Mouse (Mus musculus) left cerebral cortex, adult 8-10 months (tissue): ENCODE measurements around the gene Scamp5. TPM values are rescaled to one million over a fixed set of nuclear protein-coding genes. Genes with fewer than 3 reads are reported as not detected.

ENCODE experiments used
- DNase-seq, 2 experiments: peaks; one replicate each; pipeline ENCODE4 v3.0.0; 2022; ENCODE audit warnings: low spot score in 2 of 2
- total RNA-seq, 4 experiments: library from RNA; stranded (reverse); gene quantifications; 2 replicates each; pipeline ENCODE4 v1.2.4; 2022

Scamp5 gene
- total RNA-seq, 4 experiments from 2014 or later, result 371 to 387 (median 384) TPM

- DNase-seq, result no peak
These were observed 48.2 kb downstream of the Scamp5 start for GRCm38 (mm10) chr9:57419521-57420267.

DNA sequence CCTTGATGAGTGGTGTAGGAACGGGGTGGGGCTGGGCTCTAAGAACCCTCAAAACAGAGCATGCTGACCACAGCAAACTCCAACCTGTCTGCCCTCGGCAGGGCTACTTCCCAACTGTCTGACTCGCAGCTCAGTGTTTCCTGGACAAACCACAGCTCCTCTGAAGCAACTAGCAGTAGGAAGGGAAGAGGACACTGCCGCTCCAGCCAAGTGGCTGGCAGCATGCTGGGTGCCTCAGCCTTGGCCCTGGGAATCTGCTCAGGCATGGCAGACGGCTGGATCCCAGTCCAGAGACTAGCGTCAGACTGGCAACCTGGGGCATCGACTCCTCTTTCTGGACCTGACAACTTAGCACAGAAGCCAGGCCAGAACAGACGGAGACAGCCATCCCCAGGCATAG is 50.5 kb downstream of the Scamp5 start:
- no peak for DNase-seq

DNA sequence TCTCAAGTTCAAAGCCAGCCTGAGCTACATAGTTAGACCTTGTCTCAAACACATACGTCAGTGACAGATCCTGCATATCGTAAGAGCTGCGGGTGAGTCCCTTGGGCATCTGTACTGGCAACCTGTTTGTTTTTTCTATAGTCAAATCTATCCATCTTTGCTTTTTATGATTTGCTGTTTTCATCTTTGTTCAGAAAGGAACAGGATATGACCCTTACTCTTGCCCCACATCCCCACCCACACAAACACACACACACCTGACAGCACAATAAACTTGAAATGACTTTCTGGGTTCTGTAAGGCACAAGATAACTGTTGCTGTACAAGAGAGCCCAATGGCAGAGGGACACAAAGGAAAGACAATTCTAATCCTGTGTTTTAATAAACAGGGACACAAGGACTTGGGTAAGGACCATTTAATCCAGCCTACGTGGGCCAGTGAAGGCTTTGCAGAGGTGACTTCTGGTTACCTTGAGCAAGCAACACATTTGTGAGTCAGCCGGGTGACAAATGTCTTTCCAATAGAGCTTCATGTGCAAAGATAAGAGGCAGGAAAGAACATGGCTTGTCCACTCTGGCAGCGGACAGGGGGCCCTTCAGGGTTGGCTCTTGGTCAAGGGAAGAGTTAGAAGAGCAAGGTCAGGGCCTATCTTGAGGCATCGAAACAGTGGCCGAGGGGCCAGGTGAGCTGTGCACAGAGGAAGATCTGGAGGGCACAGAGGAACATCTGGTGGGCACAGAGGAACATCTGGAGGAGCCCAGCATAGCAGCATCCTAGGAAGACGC is 60.5 kb downstream of the Scamp5 start:
- no peak for DNase-seq

DNA sequence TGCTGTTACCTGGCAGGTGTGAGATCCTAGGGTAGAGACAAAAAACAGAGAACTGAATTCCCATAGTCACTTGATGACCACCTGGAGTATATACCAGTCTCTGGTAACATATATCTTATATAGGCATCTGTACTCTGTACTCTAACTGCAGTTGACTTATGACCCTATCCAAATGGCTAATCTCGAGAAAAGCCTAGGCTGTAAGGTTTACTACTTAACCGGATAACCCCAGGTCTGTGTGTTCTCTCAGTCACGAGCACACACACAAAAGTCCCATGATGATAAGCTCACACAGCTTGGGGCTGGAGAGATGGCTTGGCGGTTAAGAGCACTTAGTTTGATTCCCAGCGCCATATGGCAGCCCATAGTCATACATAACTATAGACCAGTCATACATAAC is 61.5 kb downstream of the Scamp5 start:
- no peak for DNase-seq

- no peak for DNase-seq
These were observed 63.8 kb downstream of the Scamp5 start for GRCm38 (mm10) chr9:57404036-57404435.

DNA sequence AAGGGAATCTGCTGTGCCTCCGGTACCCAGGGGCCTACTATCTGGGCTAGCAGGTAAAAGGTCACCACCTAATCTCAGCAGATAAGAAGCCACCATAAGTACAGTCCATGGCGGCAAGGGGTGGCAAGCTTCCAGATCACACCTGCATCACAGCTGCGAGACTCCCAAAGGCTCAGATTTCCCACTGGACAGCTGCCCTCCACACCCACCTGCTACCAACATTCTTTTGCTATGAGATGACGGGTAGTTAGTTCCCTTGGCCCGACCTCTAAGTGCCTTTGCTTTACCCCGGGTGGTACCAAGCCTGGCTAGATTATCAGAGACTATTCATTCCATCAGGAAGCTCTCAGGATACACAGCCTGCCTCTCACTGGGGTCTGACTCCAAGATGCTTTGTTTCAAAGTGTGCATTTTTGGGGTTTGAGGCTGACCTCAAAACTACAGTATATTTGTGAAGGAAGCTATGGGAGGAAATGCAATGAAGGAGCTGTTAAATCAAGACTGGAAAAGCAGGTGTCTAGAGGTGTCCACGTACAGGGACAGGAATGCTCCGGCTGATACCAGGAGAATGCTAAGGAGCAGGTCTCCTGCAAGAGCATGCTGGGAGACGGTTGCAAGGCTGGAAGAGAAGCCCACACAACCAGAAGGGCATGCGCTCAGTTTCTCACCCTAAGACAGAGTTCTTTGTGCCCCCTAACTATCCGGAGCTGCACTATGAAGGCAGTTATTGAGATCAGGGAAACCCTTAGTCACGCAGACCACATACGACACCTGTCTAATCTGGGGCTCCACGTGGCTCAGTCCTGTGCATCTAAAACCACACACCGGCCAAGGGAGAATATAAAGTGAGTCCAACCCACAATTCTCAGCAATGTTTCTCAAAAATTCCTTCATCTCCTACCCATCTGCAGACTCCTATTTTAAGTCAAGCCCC is 65.3 kb downstream of the Scamp5 start:
- no peak for DNase-seq

DNA sequence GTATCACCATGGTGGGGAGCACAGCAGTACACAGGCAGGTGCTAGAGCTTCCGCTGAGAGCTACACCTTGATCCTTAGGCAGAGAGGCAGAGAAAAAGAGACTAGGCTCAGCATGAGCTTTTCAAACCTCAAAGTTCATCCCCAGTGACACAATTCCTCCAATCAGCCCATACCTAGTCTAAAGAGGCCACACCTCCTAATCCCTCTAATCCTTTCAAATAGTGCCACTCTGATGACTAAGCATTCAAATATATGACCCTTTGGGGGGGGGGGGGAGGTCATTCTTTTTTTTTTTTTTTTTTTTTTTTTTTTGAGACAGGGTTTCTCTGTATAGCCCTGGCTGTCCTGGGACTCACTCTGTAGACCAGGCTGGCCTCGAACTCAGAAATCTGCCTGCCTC is 69.1 kb downstream of the Scamp5 start:
- no peak for DNase-seq

- DNase-seq, result no peak
These were observed 75.0 kb downstream of the Scamp5 start for GRCm38 (mm10) chr9:57392892-57393291.

Other genes with a start within 250 kb of the Scamp5 start
- gene Trcg1, start 231.5 kb downstream of the Scamp5 start, total RNA-seq, result not detected
- gene 1700017B05Rik, start 205.4 kb downstream of the Scamp5 start, total RNA-seq, result 10 to 100 TPM; 20.6 to 28.5 (median 23.4) TPM
- 10 to 100 TPM; 17.4 to 20.5 (median 17.9) TPM for gene Ppcdc, start 27.9 kb downstream of the Scamp5 start, total RNA-seq
- gene Rpp25, start 36.0 kb upstream of the Scamp5 start, total RNA-seq, result 10 to 100 TPM; 16.0 to 19.5 (median 17.7) TPM
- gene Cox5a, start 53.2 kb upstream of the Scamp5 start, total RNA-seq, result 100 to 1,000 TPM; 378 to 411 (median 394) TPM
- gene Fam219b, start 69.5 kb upstream of the Scamp5 start, total RNA-seq, result 10 to 100 TPM; 18.0 to 21.8 (median 20.4) TPM
- gene Mpi, start 84.7 kb upstream of the Scamp5 start, total RNA-seq, result 10 to 100 TPM; 64.0 to 74.0 (median 66.0) TPM
- gene Scamp2, start 92.9 kb upstream of the Scamp5 start, total RNA-seq, result 10 to 100 TPM; 22.7 to 29.9 (median 27.9) TPM
- gene Ulk3, start 121.4 kb upstream of the Scamp5 start, total RNA-seq, result 10 to 100 TPM; 31.8 to 38.2 (median 34.4) TPM
- 10 to 100 TPM; 15.3 to 21.3 (median 19.1) TPM for gene Cplx3, start 138.2 kb upstream of the Scamp5 start, total RNA-seq
- gene Lman1l, start 152.7 kb upstream of the Scamp5 start, total RNA-seq, result not detected
- 10 to 100 TPM; 36.0 to 44.4 (median 41.6) TPM for gene Csk, start 185.6 kb upstream of the Scamp5 start, total RNA-seq
- not detected for gene Cyp1a2, start 215.6 kb upstream of the Scamp5 start, total RNA-seq
- gene Cyp1a1, start 219.9 kb upstream of the Scamp5 start, total RNA-seq, result under 1 TPM; 0.14 to 0.25 (median 0.19) TPM
- gene Edc3, start 240.5 kb upstream of the Scamp5 start, total RNA-seq, result 10 to 100 TPM; 13.4 to 16.5 (median 14.6) TPM